Mouse (Mus musculus): Measurements from ENCODE around the gene Cdipt. TPM values are rescaled to one million over a fixed set of nuclear protein-coding genes. Genes with fewer than 3 reads are reported as not detected.

Gene Cdipt
- total RNA-seq, 2 experiments from 2014 or later = 182 to 199 TPM

- intact Hi-C loops (cut with DNase I) = no loop called here
- DNase-seq (ENCODE audit: low spot score in 2 of 2) = no peak
Observed at GRCm38 (mm10) chr7:127021563-127022527, 46.1 kb downstream of the Cdipt start.

DNA sequence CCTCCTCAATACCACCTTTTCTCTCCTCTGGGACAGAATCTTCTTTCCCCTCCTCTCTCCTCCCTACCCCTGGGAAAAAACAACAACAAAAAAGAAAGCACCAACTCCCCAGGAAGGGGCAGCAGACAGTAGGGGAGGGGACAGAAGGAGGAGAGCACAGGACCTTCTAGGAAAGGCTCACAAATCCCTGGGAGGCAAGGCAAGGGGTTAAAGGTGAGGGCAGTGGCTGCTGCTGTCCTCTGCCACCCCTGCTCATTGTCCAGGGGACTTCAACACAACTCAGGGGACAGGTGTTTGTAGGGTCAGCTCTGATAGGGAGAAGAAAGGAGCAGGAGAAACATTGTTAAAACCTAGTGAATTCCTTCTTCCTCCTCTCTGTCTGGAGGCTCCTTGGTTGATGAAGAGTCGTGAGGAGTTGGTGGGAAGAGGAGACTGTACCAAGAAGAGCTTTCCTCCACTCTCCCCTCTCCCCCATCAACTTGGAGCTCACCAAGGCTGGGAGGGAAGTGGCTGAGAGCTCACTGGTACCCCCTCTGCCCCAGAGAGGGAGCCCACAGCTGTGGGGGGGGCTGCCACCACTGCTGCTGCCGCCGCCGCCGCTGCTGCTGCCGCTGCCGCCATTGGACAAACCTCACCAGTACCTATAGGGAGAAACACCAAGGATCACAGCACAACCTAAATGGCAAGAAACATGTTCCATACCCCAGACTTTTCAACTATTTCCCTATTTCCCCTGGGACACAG is 47.0 kb downstream of the Cdipt start:
- intact Hi-C loops (cut with DNase I) = no loop called here
- peak in 1 of 2 experiments; percentile 28 for DNase-seq (ENCODE audit: low spot score in 2 of 2)

DNA sequence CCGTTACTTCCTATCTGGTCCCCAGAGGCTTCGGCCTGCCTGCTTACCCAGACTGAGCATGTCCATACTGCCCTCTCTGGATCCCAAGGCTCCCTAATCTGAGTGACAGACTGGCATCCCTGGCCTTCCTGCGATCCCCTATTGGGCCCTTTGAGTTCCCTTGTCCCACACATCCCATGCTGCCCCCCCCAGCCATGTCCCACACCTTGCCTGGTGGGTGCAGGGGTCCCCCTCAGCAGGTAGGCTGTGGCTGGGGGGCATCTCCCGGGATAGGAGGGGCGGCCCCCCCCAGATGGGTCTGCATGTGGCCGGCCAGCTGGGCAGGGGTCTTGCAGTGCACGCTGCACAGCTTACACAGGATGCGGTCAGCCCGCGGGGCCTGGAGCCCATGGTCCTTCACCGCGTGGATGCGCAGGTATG is 47.6 kb downstream of the Cdipt start:
- DNase-seq (ENCODE audit: low spot score in 2 of 2) = no peak
- intact Hi-C loops (cut with DNase I) = no loop called here

GRCm38 (mm10) chr7:127023896-127024690 is 48.4 kb downstream of the Cdipt start:
- intact Hi-C loops (cut with DNase I) = no loop called here
- DNase-seq (ENCODE audit: low spot score in 2 of 2) = no peak

- peak; percentile 84 to 85 for DNase-seq (ENCODE audit: low spot score in 2 of 2)
- intact Hi-C loops (cut with DNase I) = loop anchor here (5.0 kb wide), 2 partner anchors 77 to 143 kb away; partner anchors contain the start of gene Taok2
Observed at GRCm38 (mm10) chr7:127024755-127025555, 49.2 kb downstream of the Cdipt start.

- DNase-seq (ENCODE audit: low spot score in 2 of 2) = peak in 1 of 2 experiments; percentile 65
- intact Hi-C loops (cut with DNase I) = loop anchor here (5.0 kb wide), 2 partner anchors 77 to 143 kb away; partner anchors contain the start of gene Taok2
Observed at GRCm38 (mm10) chr7:127025556-127026160, 49.9 kb downstream of the Cdipt start.

GRCm38 (mm10) chr7:127026161-127026600 is 50.5 kb downstream of the Cdipt start:
- intact Hi-C loops (cut with DNase I) = loop anchor here (5.0 kb wide), 2 partner anchors 76 to 144 kb away; partner anchors contain the start of gene Taok2
- DNase-seq (ENCODE audit: low spot score in 2 of 2) = peak; percentile 53 to 68

DNA sequence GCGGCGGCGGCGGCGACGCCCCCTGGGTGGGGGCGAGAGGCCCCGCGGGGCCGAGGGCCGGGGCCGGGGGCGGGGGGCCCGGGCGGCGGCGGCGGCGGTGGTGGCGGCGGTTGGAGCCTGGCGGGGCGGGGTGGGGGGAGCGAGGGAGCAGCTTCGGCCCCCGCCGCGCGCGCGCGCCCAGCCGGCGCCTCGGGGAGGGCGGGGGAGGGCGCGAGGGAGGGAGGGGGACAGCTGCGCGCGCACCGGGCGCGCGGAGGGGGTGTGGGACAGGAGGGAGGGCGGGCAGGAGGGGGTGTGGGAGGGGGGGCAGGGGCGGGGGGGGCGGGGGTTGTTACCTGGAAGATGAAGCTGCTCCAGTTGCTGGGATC is 50.9 kb downstream of the Cdipt start:
- intact Hi-C loops (cut with DNase I) = loop anchor here (5.0 kb wide), 2 partner anchors 76 to 144 kb away; partner anchors contain the start of gene Taok2
- DNase-seq (ENCODE audit: low spot score in 2 of 2) = no peak

DNA sequence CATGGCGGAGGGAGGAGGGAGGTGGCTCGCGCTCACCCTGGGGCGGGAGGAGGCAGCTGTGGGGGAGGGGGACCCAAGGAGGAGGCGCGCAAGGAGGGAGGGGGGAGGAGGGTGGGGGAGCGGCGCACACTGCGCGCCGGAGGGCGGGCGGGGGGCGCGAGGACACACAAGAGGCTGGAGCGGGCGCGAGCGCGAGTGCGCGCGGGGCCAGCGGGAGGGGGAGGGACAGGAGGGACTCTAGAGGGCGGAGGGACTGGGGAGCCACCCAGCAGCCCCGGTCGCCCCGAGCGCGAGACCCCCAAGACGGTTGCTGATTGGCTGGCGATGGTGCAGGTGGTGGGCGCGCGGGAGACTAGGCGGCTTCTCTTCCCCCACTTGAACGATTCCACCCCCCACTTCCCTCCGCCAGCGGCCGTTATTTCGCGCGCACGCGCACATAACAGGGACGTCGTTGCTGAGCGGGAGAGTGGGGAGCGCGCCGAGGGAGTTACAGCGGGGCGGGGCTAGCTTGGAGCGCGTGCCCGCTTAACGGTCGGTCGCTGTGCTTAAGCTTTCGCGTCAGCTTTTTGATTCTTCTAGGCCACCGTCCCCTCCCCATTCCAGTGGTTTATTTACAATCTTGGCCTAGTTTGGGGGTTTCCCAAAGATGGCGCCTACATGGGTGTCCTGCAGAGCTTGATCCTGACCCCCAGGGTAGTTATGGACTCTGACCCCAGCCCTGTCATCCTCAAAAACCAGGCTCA is 51.4 kb downstream of the Cdipt start, which contains the start of gene Maz:
Maz (minus strand) TSS at position 54 of the 743 bp plus-strand sequence.
- intact Hi-C loops (cut with DNase I) = loop anchor here (5.0 kb wide), 2 partner anchors 75 to 145 kb away; partner anchors contain the start of gene Taok2
- peak; percentile 100 for DNase-seq (ENCODE audit: low spot score in 2 of 2)

DNA sequence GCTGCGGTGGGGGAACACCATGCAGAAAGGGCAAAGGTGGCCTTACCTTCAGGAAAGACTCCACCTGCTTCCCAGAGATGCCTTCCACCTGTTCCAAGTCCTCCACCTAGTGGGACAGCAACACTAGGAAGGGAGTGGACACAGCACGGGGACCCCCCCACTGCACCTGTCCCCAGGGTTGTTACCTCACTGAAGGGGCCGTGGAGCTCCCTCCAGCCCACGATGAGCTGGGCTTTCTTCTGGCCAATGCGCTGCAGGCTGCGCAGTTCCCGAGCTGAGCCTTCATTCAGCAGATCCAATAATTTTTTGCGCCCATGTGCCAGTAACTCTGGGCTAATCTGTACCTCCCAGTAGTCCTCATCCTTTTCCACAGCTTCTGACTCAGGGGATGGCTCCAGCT is 52.2 kb downstream of the Cdipt start:
- peak in 1 of 2 experiments; percentile 31 for DNase-seq (ENCODE audit: low spot score in 2 of 2)

More for the DNA sequence above, 52.2 kb downstream of the Cdipt start:
- intact Hi-C loops (cut with DNase I) = loop anchor here (5.0 kb wide), 2 partner anchors 74 to 146 kb away; partner anchors contain the start of gene Taok2

Other genes starting within 250 kb of the Cdipt start
- gene Mapk3, start 216.3 kb upstream of the Cdipt start, total RNA-seq (2021) = 100 to 1,000 TPM; 148 to 172 TPM
- 1 to 10 TPM in 1 of 2 experiments, under 1 TPM in 1; 0.99 to 3.0 TPM for gene Gdpd3, start 209.6 kb upstream of the Cdipt start, total RNA-seq (2021)
- 100 to 1,000 TPM; 303 to 345 TPM for gene Ypel3, start 199.0 kb upstream of the Cdipt start, total RNA-seq (2021)
- under 1 TPM; 0.54 to 0.68 TPM for gene Tbx6, start 194.4 kb upstream of the Cdipt start, total RNA-seq (2021)
- gene Ppp4c, start 183.4 kb upstream of the Cdipt start, total RNA-seq (2021) = 10 to 100 TPM; 47.5 to 49.9 TPM
- gene Fam57b, start 178.2 kb upstream of the Cdipt start, total RNA-seq (2021) = 10 to 100 TPM; 81.6 to 84.1 TPM
- gene 4930451I11Rik, start 144.3 kb upstream of the Cdipt start, total RNA-seq (2021) = not detected
- 10 to 100 TPM; 56.3 to 67.0 TPM for gene Doc2a, start 128.5 kb upstream of the Cdipt start, total RNA-seq (2021)
- gene Hirip3, start 113.9 kb upstream of the Cdipt start, total RNA-seq (2021) = 10 to 100 TPM; 31.1 to 33.8 TPM
- gene Ino80e, start 113.5 kb upstream of the Cdipt start, total RNA-seq (2021) = 10 to 100 TPM; 47.8 to 49.4 TPM
- 100 to 1,000 TPM; 152 to 156 TPM for gene Taok2, start 91.2 kb upstream of the Cdipt start, total RNA-seq (2021)
- gene Tmem219, start 53.0 kb upstream of the Cdipt start, total RNA-seq (2021) = 10 to 100 TPM; 22.4 to 25.3 TPM
- 100 to 1,000 TPM; 149 to 167 TPM for gene Kctd13, start 47.0 kb upstream of the Cdipt start, total RNA-seq (2021)
- gene Asphd1, start 26.3 kb upstream of the Cdipt start, total RNA-seq (2021) = 10 to 100 TPM; 47.2 to 53.0 TPM
- gene Sez6l2, start 25.4 kb upstream of the Cdipt start, total RNA-seq (2021) = 100 to 1,000 TPM; 413 to 414 TPM
- gene Cdiptos, start 184 bp downstream of the Cdipt start, total RNA-seq (2021) = not detected
- 1 to 10 TPM; 6.8 to 8.6 TPM for gene Mvp, start 38.7 kb downstream of the Cdipt start, total RNA-seq (2021)
- under 1 TPM in 1 of 2 experiments, not detected in 1; 0.99 TPM for gene Pagr1b, start 40.6 kb downstream of the Cdipt start, total RNA-seq (2021)
- gene Pagr1a, start 41.4 kb downstream of the Cdipt start, total RNA-seq (2021) = 10 to 100 TPM; 25.4 to 28.8 TPM
- 10 to 100 TPM; 36.5 to 50.3 TPM for gene Gm42742, start 45.2 kb downstream of the Cdipt start, total RNA-seq (2021)
- gene Prrt2, start 45.3 kb downstream of the Cdipt start, total RNA-seq (2021) = 100 to 1,000 TPM; 213 to 222 TPM
- 100 to 1,000 TPM; 227 to 234 TPM for gene Maz, start 51.1 kb downstream of the Cdipt start, total RNA-seq (2021)
- 1 to 10 TPM; 5.3 to 8.2 TPM for gene Kif22, start 66.6 kb downstream of the Cdipt start, total RNA-seq (2021)
- not detected for gene Zg16, start 111.4 kb downstream of the Cdipt start, total RNA-seq (2021)
- 1 to 10 TPM; 1.1 to 1.3 TPM for gene AI467606, start 115.4 kb downstream of the Cdipt start, total RNA-seq (2021)
- under 1 TPM in 1 of 2 experiments, not detected in 1; 0.63 TPM for gene Qprt, start 146.3 kb downstream of the Cdipt start, total RNA-seq (2021)
- under 1 TPM; 0.12 to 0.25 TPM for gene Spn, start 161.9 kb downstream of the Cdipt start, total RNA-seq (2021)
- gene Cd2bp2, start 220.1 kb downstream of the Cdipt start, total RNA-seq (2021) = 10 to 100 TPM; 81.4 to 89.5 TPM
- 100 to 1,000 TPM in 1 of 2 experiments, 10 to 100 TPM in 1; 90.8 to 101 TPM for gene Tbc1d10b, start 232.6 kb downstream of the Cdipt start, total RNA-seq (2021)
- 1 to 10 TPM; 1.7 to 3.9 TPM for gene Mylpf, start 233.0 kb downstream of the Cdipt start, total RNA-seq (2021)